Mouse (Mus musculus): ENCODE measurements around the gene Sim2.

Gene Sim2

GRCm38 (mm10) chr16:94097724-94098455 is 13.2 kb downstream of the Sim2 start:
- DNase-seq = no peak

- DNase-seq = no peak
Observed at GRCm38 (mm10) chr16:94113160-94113559, 28.4 kb downstream of the Sim2 start.

GRCm38 (mm10) chr16:94114693-94115092 is 30.0 kb downstream of the Sim2 start:
- no peak for DNase-seq

- DNase-seq = no peak
Observed at GRCm38 (mm10) chr16:94117333-94117732, 32.6 kb downstream of the Sim2 start.

- no peak for DNase-seq
Observed at GRCm38 (mm10) chr16:94118394-94118793, 33.7 kb downstream of the Sim2 start.

- DNase-seq = no peak
Observed at GRCm38 (mm10) chr16:94122347-94122746, 37.6 kb downstream of the Sim2 start.

- no peak for DNase-seq
Observed at GRCm38 (mm10) chr16:94123247-94123646, 38.5 kb downstream of the Sim2 start.

- DNase-seq = no peak
Observed at GRCm38 (mm10) chr16:94125172-94125981, 40.6 kb downstream of the Sim2 start.

- DNase-seq = no peak
Observed at GRCm38 (mm10) chr16:94126200-94126599, 41.5 kb downstream of the Sim2 start.

- no peak for DNase-seq
Observed at GRCm38 (mm10) chr16:94128236-94128835, 43.6 kb downstream of the Sim2 start.

- DNase-seq = no peak
Observed at GRCm38 (mm10) chr16:94134218-94134617, 49.5 kb downstream of the Sim2 start.

- DNase-seq = no peak
Observed at GRCm38 (mm10) chr16:94140746-94141145, 56.0 kb downstream of the Sim2 start.

- no peak for DNase-seq
Observed at GRCm38 (mm10) chr16:94143325-94143724, 58.6 kb downstream of the Sim2 start.

- no peak for DNase-seq
Observed at GRCm38 (mm10) chr16:94148139-94148538, 63.4 kb downstream of the Sim2 start.

GRCm38 (mm10) chr16:94150125-94151103 is 65.7 kb downstream of the Sim2 start:
- no peak for DNase-seq

- no peak for DNase-seq
Observed at GRCm38 (mm10) chr16:94155041-94155653, 70.4 kb downstream of the Sim2 start.

- no peak for DNase-seq
Observed at GRCm38 (mm10) chr16:94157819-94158218, 73.1 kb downstream of the Sim2 start.

- DNase-seq = no peak
Observed at GRCm38 (mm10) chr16:94162000-94162399, 77.3 kb downstream of the Sim2 start.

- DNase-seq = no peak
Observed at GRCm38 (mm10) chr16:94163051-94163450, 78.3 kb downstream of the Sim2 start.

GRCm38 (mm10) chr16:94164236-94164635 is 79.5 kb downstream of the Sim2 start:
- no peak for DNase-seq

GRCm38 (mm10) chr16:94164978-94165377 is 80.2 kb downstream of the Sim2 start:
- no peak for DNase-seq
